Mouse (Mus musculus) cerebellum, adult 18-20 months (tissue): ENCODE results near the gene Tomm70a.
A peak's percentile ranks its signal among the peaks of the same experiment; 100 is the strongest.
"Not testable (repeated sequence)": the region's sequence is repeated elsewhere in the genome, so short reads cannot be mapped to it uniquely, and the experiment has no call there.

Experiments used
- DNase-seq, 2 experiments: peaks; one replicate each; pipeline ENCODE4 v3.0.0; 2021

Tomm70a gene

GRCm38 (mm10) chr16:57151437-57151836 is 29.9 kb downstream of the Tomm70a start:
- DNase-seq, result no peak

- no peak for DNase-seq
These were observed 34.4 kb downstream of the Tomm70a start for GRCm38 (mm10) chr16:57155899-57156298.

DNA sequence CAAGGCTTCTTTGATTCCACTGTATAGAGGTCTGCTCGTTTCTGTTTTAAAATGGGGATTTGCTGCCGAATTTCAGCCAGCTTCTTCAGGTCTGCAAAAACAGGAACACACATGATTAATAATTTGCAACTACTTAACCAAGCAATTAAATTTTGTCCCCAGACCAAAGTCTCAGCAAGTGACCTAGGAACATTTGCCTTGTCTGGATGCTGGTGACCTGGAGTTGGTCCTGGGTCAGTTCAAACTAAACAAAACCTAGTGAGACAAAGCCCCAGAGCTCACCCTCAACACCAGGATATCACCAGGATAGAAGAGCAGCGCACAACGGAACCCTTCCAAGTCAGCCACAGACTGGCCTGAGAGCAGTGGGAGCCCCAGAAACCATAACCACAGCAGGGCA is 35.6 kb downstream of the Tomm70a start:
- no peak for DNase-seq

DNA sequence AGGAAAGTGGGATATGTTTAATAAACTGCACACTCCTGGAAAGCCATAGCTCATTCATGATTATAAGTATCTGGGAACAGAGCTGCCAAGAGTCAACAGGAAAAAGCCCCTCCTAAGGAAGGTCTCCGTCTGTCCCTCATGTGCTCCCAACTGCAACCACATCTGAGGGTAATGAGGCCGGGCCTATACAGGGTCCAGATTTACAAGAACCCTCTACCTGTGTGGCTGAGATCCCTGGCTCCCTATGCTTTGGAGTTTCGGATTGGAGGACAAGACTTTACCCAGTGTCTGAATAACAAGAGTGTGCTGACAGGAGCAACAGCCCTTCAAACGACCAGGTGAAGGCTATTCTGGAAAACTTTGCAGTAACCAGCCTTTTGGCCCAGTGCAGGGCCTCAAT is 36.2 kb downstream of the Tomm70a start:
- no peak for DNase-seq

DNA sequence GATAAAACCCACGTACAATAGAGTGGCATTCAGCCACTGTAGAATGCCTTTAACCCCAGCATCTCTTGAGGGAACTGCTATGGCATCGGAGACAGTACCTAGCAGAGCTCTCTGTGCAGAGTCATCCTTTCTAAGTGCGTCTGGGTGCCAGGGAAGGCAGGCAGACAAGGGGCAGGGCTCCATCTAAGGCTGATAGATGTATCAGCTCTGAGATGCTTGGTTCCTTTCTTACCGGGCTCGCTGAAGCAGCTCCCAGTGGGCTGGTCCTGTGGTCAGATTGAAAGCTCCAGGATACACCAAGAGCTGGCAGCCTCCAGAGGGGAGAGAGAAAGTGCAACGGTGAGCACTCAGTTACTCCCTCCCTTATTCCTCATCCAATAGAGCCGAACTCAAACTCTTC is 38.3 kb downstream of the Tomm70a start:
- DNase-seq, result no peak

DNA sequence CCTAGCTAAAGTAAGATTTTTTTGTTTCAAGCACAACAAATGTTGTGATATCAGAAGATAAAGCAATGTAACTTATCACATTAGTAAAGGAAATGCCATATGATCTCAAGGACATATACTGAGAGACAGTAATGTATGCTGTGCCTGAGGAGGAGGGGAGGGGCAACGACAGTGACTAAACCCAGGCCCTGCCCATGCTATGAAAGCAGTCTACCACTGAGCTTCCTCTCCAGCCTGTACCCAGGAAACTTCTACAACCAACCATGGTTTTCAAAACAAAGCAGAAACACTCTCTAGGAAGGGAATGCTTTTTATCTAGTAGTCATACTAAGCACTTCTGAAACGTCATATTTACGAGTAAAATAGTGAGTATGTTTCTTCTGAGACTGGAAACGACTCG is 41.3 kb downstream of the Tomm70a start:
- DNase-seq, result no peak

GRCm38 (mm10) chr16:57163694-57164093 is 42.2 kb downstream of the Tomm70a start:
- DNase-seq, result no peak

DNA sequence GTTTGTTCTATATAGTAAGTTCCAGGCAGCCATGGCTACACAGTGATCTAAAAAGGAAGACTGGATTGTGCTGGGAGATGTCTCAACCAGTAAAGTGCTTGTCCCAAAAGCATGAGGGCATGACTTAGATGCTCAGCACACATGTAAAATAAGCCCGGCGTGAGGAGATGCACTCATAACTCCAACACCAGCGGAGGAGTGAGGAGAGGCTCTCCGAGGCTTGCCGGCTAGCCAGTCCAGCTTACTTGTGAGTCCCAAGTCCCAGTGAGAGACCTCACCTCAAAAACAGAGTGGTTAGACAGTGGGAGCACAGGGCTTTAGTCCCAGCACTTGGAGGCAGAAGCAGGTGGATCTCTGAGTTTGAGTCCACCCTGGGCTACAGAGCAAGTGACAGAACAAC is 43.7 kb downstream of the Tomm70a start:
- DNase-seq, result no peak

DNA sequence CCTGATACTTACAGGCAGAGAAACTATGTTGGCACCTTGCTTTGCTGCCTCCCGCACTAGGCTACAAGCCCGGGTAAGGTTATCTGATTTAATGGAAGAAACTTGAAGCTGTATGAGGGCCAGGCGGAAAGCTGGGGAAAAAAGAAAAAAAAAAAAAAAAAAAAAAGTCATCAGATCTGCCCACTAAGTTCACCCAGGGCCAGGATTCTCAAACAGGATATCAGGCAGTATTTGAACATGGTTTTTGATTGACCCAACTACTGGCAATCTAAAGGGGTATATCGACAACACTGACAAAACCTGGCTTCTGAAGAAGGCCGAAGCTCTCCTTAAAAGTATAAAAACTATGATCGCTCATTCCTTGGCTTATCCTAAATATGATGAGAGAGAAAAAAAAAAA is 44.6 kb downstream of the Tomm70a start:
- DNase-seq, result no peak

DNA sequence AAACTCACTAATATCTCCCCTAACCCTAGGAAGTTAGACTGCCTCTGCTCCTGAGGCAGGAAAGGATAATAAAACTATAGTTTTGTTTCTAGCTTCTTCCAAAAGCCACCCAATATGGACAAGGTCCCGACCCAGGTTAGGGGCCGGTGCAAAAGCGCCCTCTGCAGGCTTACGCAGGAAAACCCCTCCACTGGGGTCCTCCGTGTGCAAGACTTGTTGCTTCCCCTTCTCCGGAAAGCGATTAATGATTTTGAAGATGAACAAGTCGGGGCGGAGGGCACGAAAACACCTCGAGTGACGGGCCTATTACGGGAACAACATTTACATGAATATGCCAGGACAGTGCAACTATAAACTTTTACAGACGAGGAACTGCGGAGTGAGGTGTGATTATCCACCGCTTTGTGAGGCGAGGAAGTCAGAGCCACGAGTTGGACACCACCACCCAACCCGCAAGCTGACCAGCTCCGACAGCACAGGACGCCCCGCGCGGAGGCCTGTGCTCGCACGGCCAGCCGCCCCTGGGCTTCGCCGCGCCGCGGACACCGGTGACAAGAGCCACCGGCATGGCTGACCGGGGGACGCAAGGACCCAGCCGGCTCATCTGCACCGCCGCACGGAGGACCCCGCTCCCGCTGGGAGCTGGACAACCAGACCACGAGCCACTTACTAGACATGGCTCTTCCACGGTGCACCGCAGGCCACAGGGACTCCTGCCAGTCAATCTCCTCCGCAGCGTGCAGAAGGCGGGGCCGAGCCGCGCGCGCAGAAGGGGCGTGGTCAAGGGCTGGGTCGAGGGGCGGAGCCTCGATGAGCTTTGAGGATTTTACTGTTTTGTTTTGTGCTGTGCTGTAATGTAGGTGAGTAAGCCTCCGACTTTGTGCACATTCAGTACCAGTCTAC is 45.4 kb downstream of the Tomm70a start, which contains the start of gene Nit2:
Gene Nit2 (minus strand): TSS at position 731 of the 903 bp plus-strand sequence.
- DNase-seq, result peak; percentile 93 to 94

- DNase-seq, result no peak
These were observed 46.0 kb downstream of the Tomm70a start for GRCm38 (mm10) chr16:57167514-57167912.

DNA sequence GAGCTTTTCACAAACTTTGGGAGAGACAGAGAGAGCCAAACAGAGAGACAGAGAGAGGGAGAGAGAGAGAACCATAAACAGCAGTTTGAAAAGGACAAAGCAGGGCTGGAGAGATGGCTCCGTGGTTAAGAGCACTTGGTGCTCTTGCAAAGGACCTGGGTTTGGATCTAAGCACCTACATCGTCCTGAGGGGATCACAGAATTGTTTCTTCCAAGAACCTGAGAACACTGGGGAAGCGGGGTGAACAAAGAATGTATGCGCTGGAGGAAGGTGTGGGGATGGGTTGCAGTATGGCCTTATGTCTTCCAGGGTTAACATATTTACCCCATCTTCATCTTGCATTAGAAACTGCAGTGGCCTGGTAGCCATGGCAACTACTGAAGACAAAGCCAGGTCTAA is 46.7 kb downstream of the Tomm70a start:
- DNase-seq, result no peak

- no peak for DNase-seq
These were observed 49.7 kb downstream of the Tomm70a start for GRCm38 (mm10) chr16:57171161-57171560.

- DNase-seq, result no peak
These were observed 50.1 kb downstream of the Tomm70a start for GRCm38 (mm10) chr16:57171570-57171969.

DNA sequence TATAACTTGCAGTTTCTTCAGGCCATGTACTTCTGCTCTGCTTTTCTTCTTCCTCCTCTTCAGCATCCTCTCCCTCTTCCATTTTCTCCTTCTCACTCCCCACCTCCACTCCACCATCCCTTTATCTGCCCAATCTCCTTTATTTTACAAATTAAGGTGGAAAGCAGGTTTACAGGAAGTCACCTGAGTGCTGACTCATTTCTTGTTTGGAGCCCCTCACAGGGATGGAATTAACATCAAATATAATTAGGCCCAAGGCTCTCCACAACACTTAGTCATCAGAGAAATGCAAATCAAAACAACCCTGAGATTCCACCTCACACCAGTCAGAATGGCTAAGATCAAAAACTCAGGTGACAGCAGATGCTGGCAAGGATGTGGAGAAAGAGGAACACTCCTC is 53.0 kb downstream of the Tomm70a start:
- DNase-seq, result not testable (repeated sequence)

GRCm38 (mm10) chr16:57175751-57176150 is 54.2 kb downstream of the Tomm70a start:
- no peak for DNase-seq

- DNase-seq, result no peak
These were observed 54.8 kb downstream of the Tomm70a start for GRCm38 (mm10) chr16:57176276-57176675.

DNA sequence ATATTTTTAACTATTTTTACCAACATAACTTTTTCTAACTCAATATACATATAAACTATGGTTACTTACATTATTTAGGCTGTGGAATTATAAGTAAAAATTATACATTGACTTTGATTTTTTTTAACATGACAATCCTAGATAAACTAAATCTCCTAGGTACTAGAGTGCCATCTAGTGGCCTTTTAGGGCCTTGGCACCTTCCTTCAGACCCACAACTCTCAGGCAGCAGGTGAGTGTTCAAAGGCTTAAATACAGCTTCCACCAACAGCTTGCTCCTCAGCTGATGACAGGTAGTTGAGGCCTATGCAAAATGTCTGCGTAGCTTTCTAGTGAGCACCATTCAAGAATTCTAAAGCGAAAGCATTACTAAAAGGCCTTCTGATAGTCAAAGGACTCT is 55.8 kb downstream of the Tomm70a start:
- peak; percentile 34 to 41 for DNase-seq

- DNase-seq, result no peak
These were observed 56.2 kb downstream of the Tomm70a start for GRCm38 (mm10) chr16:57177664-57178063.

GRCm38 (mm10) chr16:57181180-57181579 is 59.7 kb downstream of the Tomm70a start:
- no peak for DNase-seq

DNA sequence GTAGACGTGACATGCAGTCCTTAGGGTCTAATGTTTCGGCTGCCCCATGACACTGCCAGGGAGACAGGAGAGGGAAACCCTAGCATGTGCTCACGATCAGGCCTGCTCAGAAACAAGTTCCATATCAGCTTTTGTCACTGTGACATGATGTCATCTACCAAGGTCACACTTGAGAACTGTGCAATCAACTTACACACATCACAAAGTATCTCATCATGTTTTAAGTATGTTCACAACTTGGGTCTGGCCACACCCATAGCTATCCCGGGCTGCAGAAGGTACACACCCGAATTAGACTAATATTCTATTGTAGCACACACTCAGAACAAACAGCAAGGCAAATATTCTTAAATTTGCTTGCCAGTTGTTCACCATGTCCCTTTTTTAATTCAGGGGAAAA is 60.5 kb downstream of the Tomm70a start:
- DNase-seq, result no peak

GRCm38 (mm10) chr16:57186618-57187017 is 65.1 kb downstream of the Tomm70a start:
- no peak for DNase-seq

- no peak for DNase-seq
These were observed 68.0 kb downstream of the Tomm70a start for GRCm38 (mm10) chr16:57189493-57189892.

GRCm38 (mm10) chr16:57190390-57190789 is 68.9 kb downstream of the Tomm70a start:
- DNase-seq, result no peak

DNA sequence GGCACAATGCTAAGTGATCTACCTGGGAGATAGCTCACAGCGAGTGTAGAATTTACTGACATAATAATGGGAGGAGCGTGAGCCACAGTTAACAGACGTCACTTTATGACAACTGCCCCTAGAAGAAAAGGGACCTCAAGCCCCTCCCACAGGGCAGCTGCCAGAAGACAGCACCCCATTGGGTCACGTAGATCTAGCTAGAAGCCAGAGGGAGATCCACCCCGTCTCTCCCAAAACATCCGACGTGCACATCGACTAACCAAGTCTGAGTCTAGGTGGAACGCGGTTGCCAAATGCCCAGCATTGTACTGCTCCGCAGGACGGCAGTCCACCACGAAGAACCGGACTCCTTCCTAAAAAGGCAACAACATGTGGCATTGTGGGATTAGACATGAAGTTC is 69.7 kb downstream of the Tomm70a start:
- no peak for DNase-seq
